Mouse (Mus musculus) bone marrow macrophage, adult 2 months (primary cell): ENCODE data around the gene Slc30a2.

ENCODE experiments used
- CTCF ChIP-seq: IDR thresholded peaks from 2 replicates; pipeline ENCODE4 v1.5.1; 2012; ENCODE audit warnings: low read depth, mild to moderate bottlenecking, low read length, moderate library complexity
- POLR2A ChIP-seq: IDR thresholded peaks from 2 replicates; pipeline ENCODE4 v1.6.1; 2012; ENCODE audit warnings: mild to moderate bottlenecking, low read depth, low read length, borderline replicate concordance

DNA sequence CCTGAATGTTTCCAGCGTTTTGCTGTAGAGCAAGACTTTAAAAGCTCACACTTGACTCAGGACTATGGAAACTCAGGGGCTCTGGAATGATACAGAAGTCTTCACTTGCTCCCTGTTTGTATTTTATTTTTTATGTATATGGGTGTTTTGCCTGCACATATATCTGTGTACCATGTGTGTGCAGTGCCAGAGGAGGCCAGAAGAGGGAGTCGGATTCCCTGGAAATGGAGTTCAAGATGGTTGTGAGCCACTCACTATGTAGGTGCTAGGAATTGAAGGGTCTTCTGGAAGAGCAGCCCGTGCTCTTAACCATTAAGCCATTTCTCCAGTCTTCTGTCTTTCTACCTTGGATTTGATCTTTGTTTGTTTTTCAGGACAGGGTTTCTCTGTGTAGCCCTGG lies 21.5 kb upstream of the Slc30a2 start:
- no peak for TF ChIP-seq CTCF
- TF ChIP-seq POLR2A = no peak
